Mouse (Mus musculus) kidney, adult 2 months (tissue): ENCODE results near the gene Uhrf1. TPM values are rescaled to one million over a fixed set of nuclear protein-coding genes. Genes with fewer than 3 reads are reported as not detected.

Experiments
- DNase-seq: peaks from one replicate; pipeline ENCODE4 v3.0.0; 2021
- H3K27ac ChIP-seq: fragments of 200-500 bp; 2 replicates; pipeline ENCODE4 v1.5.1; 2012; ENCODE audit warnings: low read depth, low read length, control low read depth, inconsistent platforms; ENCODE audit not compliant: insufficient read depth
- H3K27me3 ChIP-seq: fragments of 200-500 bp; replicated peaks from 2 replicates; pipeline ENCODE4 v1.6.1; 2012; ENCODE audit warnings: mild to moderate bottlenecking, moderate library complexity, low read length, inconsistent platforms; ENCODE audit not compliant: control insufficient read depth, insufficient read depth
- H3K36me3 ChIP-seq: fragments of 200-500 bp; 2 replicates; pipeline ENCODE4 v1.6.1; 2012; ENCODE audit warnings: mild to moderate bottlenecking, moderate library complexity, low read length, inconsistent platforms; ENCODE audit not compliant: control insufficient read depth, insufficient read depth
- H3K4me1 ChIP-seq: fragments of 200-500 bp; 2 replicates; pipeline ENCODE4 v1.6.1; 2011; ENCODE audit warnings: low read length; ENCODE audit not compliant: control insufficient read depth, insufficient read depth
- H3K4me3 ChIP-seq: fragments of 200-500 bp; 2 replicates; pipeline ENCODE4 v1.5.1; 2011; ENCODE audit warnings: mild to moderate bottlenecking, low read depth, low read length, control low read depth; ENCODE audit not compliant: insufficient read depth
- CTCF ChIP-seq: fragments of 200-500 bp; conservative IDR thresholded peaks from 2 replicates; pipeline ENCODE4 v1.5.1; 2011; ENCODE audit warnings: low read depth, mild to moderate bottlenecking, control low read depth, low read length, moderate library complexity, mixed read lengths; ENCODE audit not compliant: insufficient read depth, insufficient read length
- POLR2A ChIP-seq: fragments of 200-500 bp; IDR thresholded peaks from one replicate; pipeline ENCODE4 v1.6.1; 2011; ENCODE audit warnings: low read depth, low read length, control low read depth
- WGBS: fragments of 180-500 bp; shearing (Covaris S2); methylation state at CpG from one replicate; pipeline ENCODE4 v1.1.7; 2018; 5-methylcytosine and 5-hydroxymethylcytosine counted together
- polyA plus RNA-seq: library from polyadenylated mRNA; depleted of rRNA; stranded (reverse); fragments of >200 nt; gene quantifications from 2 replicates; pipeline ENCODE4 v1.2.3, GENCODE M21; 2012

Gene Uhrf1
- polyA plus RNA-seq, 1 experiment = 2.3 TPM

- no peak overlapping the region for H3K27ac ChIP-seq
- H3K4me3 ChIP-seq = no peak overlapping the region
- 58% methylated on average over 9 of the region's 9 CpGs for WGBS
- H3K27me3 ChIP-seq = no peaks in the 10 kb centered on the region
- no peaks in the 10 kb centered on the region for H3K36me3 ChIP-seq
- H3K4me1 ChIP-seq = no peaks in the 10 kb centered on the region
- TF ChIP-seq CTCF = peak; percentile 98
- no peak for TF ChIP-seq POLR2A
- peak; percentile 81 for DNase-seq
These were observed 54.1 kb downstream of the Uhrf1 start for GRCm38 (mm10) chr17:56356921-56357885.

- WGBS = 92% methylated on average over 3 of the region's 3 CpGs
These were observed 56.1 kb downstream of the Uhrf1 start for GRCm38 (mm10) chr17:56359183-56359725.

GRCm38 (mm10) chr17:56359864-56360263 lies 56.7 kb downstream of the Uhrf1 start:
- H3K4me1 ChIP-seq = no peaks in the 10 kb centered on the region
- H3K4me3 ChIP-seq = no peak overlapping the region
- 79% methylated on average over 1 of the region's 1 CpGs for WGBS
- H3K27me3 ChIP-seq = no peaks in the 10 kb centered on the region
- DNase-seq = no peak
- TF ChIP-seq CTCF = no peak
- TF ChIP-seq POLR2A = no peak
- no peak overlapping the region for H3K27ac ChIP-seq
- no peaks in the 10 kb centered on the region for H3K36me3 ChIP-seq

More at GRCm38 (mm10) chr17:56359183-56359725, 56.1 kb downstream of the Uhrf1 start:
- Histone ChIP-seq H3K27ac (no peak overlapping the region), H3K4me1 (no peaks in the 10 kb centered on the region), H3K27me3 (no peaks in the 10 kb centered on the region), H3K36me3 (no peaks in the 10 kb centered on the region), H3K4me3 (no peak overlapping the region)
- no peak for TF ChIP-seq CTCF
- TF ChIP-seq POLR2A = no peak
- DNase-seq = no peak

- Histone ChIP-seq H3K4me3 (no peak overlapping the region), H3K27me3 (no peaks in the 10 kb centered on the region), H3K4me1 (0 out of 2 replicates have a peak, but pooled peaks cover under 1% of the 10 kb centered on the region), H3K36me3 (no peaks in the 10 kb centered on the region), H3K27ac (no peak overlapping the region)
- WGBS = 63% methylated on average over 8 of the region's 8 CpGs
- DNase-seq = no peak
- TF ChIP-seq POLR2A (no peak), CTCF (no peak)
These were observed 57.3 kb downstream of the Uhrf1 start for GRCm38 (mm10) chr17:56360451-56360850.

GRCm38 (mm10) chr17:56361542-56361941 lies 58.4 kb downstream of the Uhrf1 start:
- Histone ChIP-seq H3K27ac (no peak overlapping the region), H3K27me3 (no peaks in the 10 kb centered on the region), H3K36me3 (no peaks in the 10 kb centered on the region), H3K4me3 (no peak overlapping the region), H3K4me1 (0 out of 2 replicates have a peak, but pooled peaks cover 5% of the 10 kb centered on the region)
- no peak for DNase-seq
- WGBS = 91% methylated on average over 2 of the region's 2 CpGs
- TF ChIP-seq CTCF (no peak), POLR2A (no peak)

GRCm38 (mm10) chr17:56365791-56366673 lies 62.9 kb downstream of the Uhrf1 start:
- no peaks in the 10 kb centered on the region for H3K36me3 ChIP-seq
- no peak for TF ChIP-seq CTCF
- TF ChIP-seq POLR2A = no peak
- H3K27me3 ChIP-seq = no peaks in the 10 kb centered on the region
- H3K4me3 ChIP-seq = no peak overlapping the region
- no peak for DNase-seq
- 0 out of 2 replicates have a peak, but pooled peaks cover 5% of the 10 kb centered on the region for H3K4me1 ChIP-seq
- no peak overlapping the region for H3K27ac ChIP-seq
- WGBS = 39% methylated on average over 7 of the region's 7 CpGs
